8 mouse cellular contexts compared by ENCODE assay signal in the genomic region with DNA sequence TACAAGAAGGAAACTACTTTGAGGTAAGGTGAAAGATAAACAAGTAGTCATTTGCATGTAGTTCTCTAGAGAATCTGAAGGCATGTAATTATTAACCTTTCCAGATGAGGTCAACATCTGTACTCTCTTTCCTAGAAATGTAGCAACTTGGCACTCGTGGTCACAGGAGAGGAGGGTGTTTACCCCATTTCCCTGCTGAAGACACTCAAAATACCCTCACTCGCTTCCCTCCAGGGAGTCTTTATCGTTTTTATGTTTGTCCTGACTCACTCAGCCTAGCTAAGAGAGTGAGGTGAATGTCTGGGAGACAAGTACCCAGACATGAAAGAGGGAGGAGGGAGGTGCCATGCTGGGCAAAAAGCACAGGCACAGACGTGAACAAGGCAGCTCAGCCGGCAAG.
DNase-seq lines count a peak whose midpoint lies in the region; ATAC-seq and TF ChIP-seq lines count a peak whose summit lies in the region.
"Had no signal": no experiment of that assay in that cellular context is flagged by ENCODE, and none has a peak within 500 bp of the region (broad histone marks: within the 10 kb centered on the region; RNA-seq: fewer than 3 reads in every experiment).

No protein-coding gene starts in this region.

- no peak for TF ChIP-seq CTCF in CH12.LX (conservative IDR thresholded peaks at IDR 0.05 in 1 of 2, IDR thresholded peaks at IDR 0.05 in 1 of 2; ENCODE audit: low read depth in 2 of 2, low read length in 2 of 2)

- H3K36me3 ChIP-seq in hindbrain, embryonic 12.5 days: no peaks in the 10 kb centered on the region; the same call in 1 of the 2 replicates
- peaks cover 1% of the 10 kb centered on the region; the same call in 1 of the 2 replicates for H3K36me3 ChIP-seq in hindbrain, embryonic 13.5 days
- H3K36me3 ChIP-seq in CH12.LX (replicated peaks in 1 of 2; ENCODE audit: control insufficient read depth in 1 of 2, insufficient read depth in 1 of 2, low read length in 1 of 2): no peaks in the 10 kb centered on the region
- no peaks in the 10 kb centered on the region; the same call in 1 of the 2 replicates for H3K36me3 ChIP-seq in limb, embryonic 11.5 days (ENCODE audit: control insufficient read depth, insufficient read depth, low read length)

- in situ Hi-C loops in CH12.LX (cut with MboI; ENCODE audit: low pct_ligation_motif_present, low pct_unique_long_range_greater_than_20kb, low sequenced_read_pairs): loop anchor here (25.0 kb wide), 1 partner anchor 274 kb away; the partner anchor contains the start of gene Ikzf1

- peak; percentile 92 for TF ChIP-seq EP300 in CH12.LX (IDR thresholded peaks at IDR 0.05; ENCODE audit: low read length)

- TF ChIP-seq RAD21 in CH12.LX (IDR thresholded peaks at IDR 0.05; ENCODE audit: low read depth, low read length): no peak; the same call in none of the 2 replicates

- peak; percentile 47 for TF ChIP-seq POLR2A in CH12.LX (IDR thresholded peaks at IDR 0.05; ENCODE audit: low read depth, low read length)

- peak overlapping the region; percentile 52; the same call in 1 of the 2 replicates for H3K27ac ChIP-seq in hindbrain, embryonic 12.5 days
- no peak overlapping the region for H3K27ac ChIP-seq in hindbrain, embryonic 13.5 days
- H3K27ac ChIP-seq in CH12.LX (ENCODE audit: insufficient read depth, low read depth): peak overlapping the region; percentile 97
- peak overlapping the region; percentile 38 for H3K27ac ChIP-seq in limb, embryonic 11.5 days (replicated peaks; ENCODE audit: low read depth, low read length)

- dilution Hi-C loops in CH12.LX (cut with MboI; ENCODE audit: extremely low pct_ligation_motif_present, extremely low pct_unique_long_range_greater_than_20kb, low sequenced_read_pairs): loop anchor here (25.0 kb wide), 1 partner anchor 149 kb away; the partner anchor contains the start of gene Fignl1

- no peaks in the 10 kb centered on the region for H3K27me3 ChIP-seq in hindbrain, embryonic 12.5 days
- no peaks in the 10 kb centered on the region for H3K27me3 ChIP-seq in hindbrain, embryonic 13.5 days
- H3K27me3 ChIP-seq in CH12.LX (replicated peaks): no peaks in the 10 kb centered on the region
- no peaks in the 10 kb centered on the region for H3K27me3 ChIP-seq in limb, embryonic 11.5 days (ENCODE audit: control insufficient read depth, insufficient read depth, low read length)

- no peak for ATAC-seq in hindbrain, embryonic 12.5 days (ENCODE audit: low FRiP score)
- ATAC-seq in hindbrain, embryonic 13.5 days (ENCODE audit: low FRiP score): no peak
- 0 out of 2 replicates have a peak, but pooled peaks have one; percentile 17 for ATAC-seq in limb, embryonic 11.5 days (ENCODE audit: insufficient number of reproducible peaks, low FRiP score, low TSS enrichment, low read depth)

- 35% methylated on average over 5 of the region's 5 CpGs for WGBS in hindbrain, embryonic 12.5 days
- WGBS in hindbrain, embryonic 13.5 days: 22% methylated on average over 5 of the region's 5 CpGs
- 23% methylated on average over 5 of the region's 5 CpGs for WGBS in limb, embryonic 11.5 days

- H3K4me1 ChIP-seq in hindbrain, embryonic 12.5 days: peaks cover 13% of the 10 kb centered on the region
- H3K4me1 ChIP-seq in hindbrain, embryonic 13.5 days (replicated peaks): peaks cover 21% of the 10 kb centered on the region
- H3K4me1 ChIP-seq in CH12.LX (ENCODE audit: control insufficient read depth in 1 of 2, insufficient read depth in 2 of 2): peaks cover 32 to 92% of the 10 kb centered on the region in 2 experiments
- peaks cover 6% of the 10 kb centered on the region; the same call in 1 of the 2 replicates for H3K4me1 ChIP-seq in limb, embryonic 11.5 days (ENCODE audit: control insufficient read depth, insufficient read depth, low read length)

- no peaks in the 10 kb centered on the region for H3K79me2 ChIP-seq in CH12.LX (replicated peaks; ENCODE audit: control insufficient read depth, extremely low read depth, insufficient read depth, poor library complexity, severe bottlenecking)

- peak; percentile 90 for DNase-seq in CH12.LX (ENCODE audit: extremely low read depth)
- peak; percentile 37 for DNase-seq in adipocyte (ENCODE audit: low spot score)
- DNase-seq in limb, embryonic 11.5 days (ENCODE audit: low spot score): no peak
- no peak for DNase-seq in spleen, postnatal 10 days (ENCODE audit: low spot score in 2 of 2)
- DNase-seq in layer of hippocampus, adult 8-10 months (ENCODE audit: low spot score in 2 of 2): no peak
- DNase-seq: right cerebral cortex, adult 18-20 months had no signal

- no peak overlapping the region for H3K9ac ChIP-seq in hindbrain, embryonic 12.5 days
- H3K9ac ChIP-seq in hindbrain, embryonic 13.5 days: no peak overlapping the region
- H3K9ac ChIP-seq in CH12.LX (ENCODE audit: insufficient read depth, low read depth): peak overlapping the region; percentile 82
- H3K9ac ChIP-seq in limb, embryonic 11.5 days (ENCODE audit: low read length): no peak overlapping the region

- H3K4me3 ChIP-seq in hindbrain, embryonic 12.5 days: no peak overlapping the region
- no peak overlapping the region for H3K4me3 ChIP-seq in hindbrain, embryonic 13.5 days
- peak overlapping the region in 1 of 3 experiments; percentile 10 for H3K4me3 ChIP-seq in CH12.LX (replicated peaks in 1 of 3; ENCODE audit: low read depth in 2 of 3, low read length in 2 of 3, poor library complexity in 1 of 3)
- no peak overlapping the region for H3K4me3 ChIP-seq in limb, embryonic 11.5 days (ENCODE audit: low read depth, low read length)

- H3K9me3 ChIP-seq in hindbrain, embryonic 12.5 days (replicated peaks): no peaks in the 10 kb centered on the region
- H3K9me3 ChIP-seq in hindbrain, embryonic 13.5 days: no peaks in the 10 kb centered on the region
- no peaks in the 10 kb centered on the region for H3K9me3 ChIP-seq in CH12.LX (replicated peaks; ENCODE audit: low read length)
- H3K9me3 ChIP-seq in limb, embryonic 11.5 days (ENCODE audit: control insufficient read depth, low read length): no peaks in the 10 kb centered on the region

- no peak overlapping the region for H3K4me2 ChIP-seq in hindbrain, embryonic 12.5 days (replicated peaks)
- H3K4me2 ChIP-seq in hindbrain, embryonic 13.5 days: no peak overlapping the region
- H3K4me2 ChIP-seq in CH12.LX (ENCODE audit: insufficient read depth, low read depth, poor library complexity, severe bottlenecking): peak overlapping the region; percentile 69
- no peak overlapping the region for H3K4me2 ChIP-seq in limb, embryonic 11.5 days (ENCODE audit: low read depth, severe bottlenecking)

TF ChIP-seq in CH12.LX, 34 proteins besides CTCF, POLR2A, EP300 and RAD21 (continues in another document):
- TF ChIP-seq CHD1 (IDR thresholded peaks at IDR 0.05; ENCODE audit: low read depth, low read length) (no peak; the same call in 1 of the 2 replicates), BHLHE40 (IDR thresholded peaks at IDR 0.05; ENCODE audit: low read depth, low read length) (peak; percentile 83), IRF4 (IDR thresholded peaks at IDR 0.05; ENCODE audit: low read depth, low read length) (peak; percentile 86), USF1 (IDR thresholded peaks at IDR 0.05; ENCODE audit: low read depth, low read length) (no peak), ZKSCAN1 (IDR thresholded peaks at IDR 0.05; ENCODE audit: borderline replicate concordance, low read depth, low read length) (no peak), USF2 (conservative IDR thresholded peaks at IDR 0.05; ENCODE audit: low read depth, low read length) (no peak), MXI1 (IDR thresholded peaks at IDR 0.05; ENCODE audit: low read depth, low read length) (peak; percentile 52; the same call in 1 of the 2 replicates), E2F4 (IDR thresholded peaks at IDR 0.05; ENCODE audit: insufficient replicate concordance, low read depth, low read length) (no peak), ELF1 (IDR thresholded peaks at IDR 0.05; ENCODE audit: low read depth, low read length) (peak; percentile 44; the same call in 1 of the 2 replicates), ZC3H11A (IDR thresholded peaks at IDR 0.05; ENCODE audit: low read depth, low read length) (no peak), KAT2A (IDR thresholded peaks at IDR 0.05; ENCODE audit: insufficient replicate concordance, low read length) (0 out of 2 replicates have a peak, but pooled peaks have one; percentile 54), ETS1 (conservative IDR thresholded peaks at IDR 0.05; ENCODE audit: low read depth, low read length) (peak; percentile 95), MEF2A (IDR thresholded peaks at IDR 0.05; ENCODE audit: borderline replicate concordance, low read depth, low read length) (peak; percentile 96), PAX5 (IDR thresholded peaks at IDR 0.05; ENCODE audit: low read length) (no peak), HCFC1 (IDR thresholded peaks at IDR 0.05; ENCODE audit: low read depth, low read length) (0 out of 2 replicates have a peak, but pooled peaks have one; percentile 13), RCOR1 (conservative IDR thresholded peaks at IDR 0.05; ENCODE audit: low read depth, low read length) (0 out of 2 replicates have a peak, but pooled peaks have one; percentile 71), CHD2 (IDR thresholded peaks at IDR 0.05; ENCODE audit: low read length) (peak; percentile 52; the same call in 1 of the 2 replicates), MAX (IDR thresholded peaks at IDR 0.05; ENCODE audit: low read length) (peak; percentile 88), ZMIZ1 (IDR thresholded peaks at IDR 0.05; ENCODE audit: low read depth, low read length) (no peak), MAFK (IDR thresholded peaks at IDR 0.05; ENCODE audit: insufficient replicate concordance, low read length) (0 out of 2 replicates have a peak, but pooled peaks have one; percentile 60), JUN (IDR thresholded peaks at IDR 0.05; ENCODE audit: insufficient read depth, low read depth, low read length) (peak; percentile 71), SMC3 (IDR thresholded peaks at IDR 0.05; ENCODE audit: low read depth, low read length) (no peak; the same call in 1 of the 2 replicates), ZNF384 (IDR thresholded peaks at IDR 0.05; ENCODE audit: low read depth, low read length) (peak; percentile 62; the same call in 1 of the 2 replicates), UBTF (IDR thresholded peaks at IDR 0.05; ENCODE audit: low read depth, low read length) (no peak), NELFE (IDR thresholded peaks at IDR 0.05; ENCODE audit: low read depth, low read length) (no peak; the same call in 1 of the 2 replicates), TCF12 (IDR thresholded peaks at IDR 0.05; ENCODE audit: low read depth, low read length) (peak; percentile 93; the same call in 1 of the 2 replicates), NRF1 (IDR thresholded peaks at IDR 0.05; ENCODE audit: low read depth, low read length) (no peak), POLR2AphosphoS2 (IDR thresholded peaks at IDR 0.05; ENCODE audit: low read depth, low read length) (no peak), TBP (conservative IDR thresholded peaks at IDR 0.05; ENCODE audit: low read depth, low read length) (peak; percentile 80), MYC (IDR thresholded peaks at IDR 0.05; ENCODE audit: low read depth, low read length) (peak; percentile 80)

Comparison
In these comparisons a context has a peak if more than half of its experiments do, and no peak if none do; other contexts are left out.
1. DNase-seq: peak in CH12.LX (single experiment) and adipocyte (single experiment); none in limb, embryonic 11.5 days (single experiment), spleen, postnatal 10 days (0 of 2) and layer of hippocampus, adult 8-10 months (0 of 2).